Mouse (Mus musculus) right cerebral cortex, postnatal 4 days (tissue): ENCODE data around the gene Gstm3.

ENCODE experiments used
- DNase-seq: peaks from one replicate; pipeline ENCODE4 v3.0.0-alpha.2; 2022

The Gstm3 gene

DNA sequence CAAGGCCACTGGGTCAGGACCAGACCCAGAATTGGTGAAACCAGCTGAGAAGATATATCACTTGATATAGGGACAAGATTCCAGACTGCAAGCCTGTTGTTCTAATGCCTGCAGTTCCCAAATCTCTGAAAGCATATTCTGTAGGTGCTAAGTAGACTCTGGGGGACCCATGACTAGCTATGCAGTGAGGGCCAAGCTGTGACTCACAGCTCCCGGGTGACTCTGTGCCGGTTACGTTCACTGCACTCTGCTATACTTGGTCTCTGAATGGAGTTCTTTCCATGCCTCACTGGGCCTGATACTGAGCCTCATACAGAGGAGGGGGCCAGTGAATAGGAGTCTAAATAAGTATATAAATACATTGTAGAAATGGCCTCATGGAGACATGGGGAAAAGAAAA is 41.2 kb downstream of the Gstm3 start:
- no peak for DNase-seq

DNA sequence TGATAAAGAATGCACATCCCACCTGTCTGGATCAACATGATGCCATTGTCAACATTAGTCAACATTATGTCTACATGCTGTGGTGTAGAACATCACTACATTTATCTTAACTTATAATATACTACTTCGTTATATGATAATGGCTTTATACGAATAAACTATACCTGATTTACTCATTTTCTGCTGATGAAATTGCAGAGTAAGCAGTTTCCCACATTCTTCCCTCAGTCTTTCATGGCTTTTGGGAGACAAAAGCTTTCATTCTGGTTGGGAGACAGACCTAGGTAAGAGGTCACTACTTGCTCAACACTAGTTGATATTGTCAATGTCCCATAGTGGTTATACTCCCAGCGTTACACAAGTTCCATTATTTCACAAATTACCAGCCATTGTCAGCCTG is 43.7 kb downstream of the Gstm3 start:
- DNase-seq, result no peak

DNA sequence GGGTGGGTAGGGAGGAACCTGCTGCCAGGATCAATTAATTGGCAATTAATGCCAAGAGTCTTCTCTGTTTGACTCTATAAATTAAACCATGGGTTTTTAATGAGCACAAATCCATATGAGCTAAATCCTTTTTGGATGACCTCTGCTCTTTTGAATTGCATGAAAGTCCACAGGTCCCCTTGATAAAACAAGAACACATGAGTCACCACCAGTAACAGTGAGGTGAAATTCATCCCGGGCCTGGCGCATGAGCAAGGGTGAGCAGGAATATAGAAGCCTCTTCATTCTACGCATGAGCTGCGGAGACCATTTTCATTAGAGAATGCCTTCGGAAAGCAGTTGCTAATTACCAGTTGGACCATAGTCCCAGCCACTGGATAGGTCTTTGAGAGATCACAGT is 48.7 kb downstream of the Gstm3 start:
- DNase-seq, result no peak

DNA sequence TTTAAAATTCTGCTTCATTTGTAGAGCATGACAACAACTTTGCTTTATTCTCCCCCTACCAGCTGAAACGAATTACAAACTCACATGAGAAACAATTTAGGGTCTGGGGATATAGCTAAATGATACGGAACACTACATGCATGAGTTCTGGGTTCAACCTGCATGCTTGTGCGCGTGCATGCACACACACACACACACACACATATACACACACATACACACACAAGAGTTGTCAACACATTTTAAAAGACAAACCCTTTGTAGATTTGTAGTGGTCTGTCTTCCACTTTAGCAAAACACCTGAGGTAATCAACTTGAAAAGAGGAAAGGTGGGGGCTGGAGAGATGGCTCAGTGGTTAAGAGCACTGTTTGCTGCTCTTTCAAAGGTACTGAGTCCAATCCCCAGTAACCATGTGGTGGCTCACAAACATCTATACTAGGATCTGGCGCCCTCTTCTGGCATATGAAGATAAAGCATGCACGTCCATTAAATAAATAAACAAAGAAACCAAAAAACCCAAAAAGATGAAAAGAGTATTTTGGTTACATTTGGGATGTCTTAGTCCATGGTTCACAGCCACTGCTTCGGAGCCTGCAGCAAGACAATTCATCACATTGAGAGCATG is 51.2 kb downstream of the Gstm3 start:
- peak; percentile 66 for DNase-seq

DNA sequence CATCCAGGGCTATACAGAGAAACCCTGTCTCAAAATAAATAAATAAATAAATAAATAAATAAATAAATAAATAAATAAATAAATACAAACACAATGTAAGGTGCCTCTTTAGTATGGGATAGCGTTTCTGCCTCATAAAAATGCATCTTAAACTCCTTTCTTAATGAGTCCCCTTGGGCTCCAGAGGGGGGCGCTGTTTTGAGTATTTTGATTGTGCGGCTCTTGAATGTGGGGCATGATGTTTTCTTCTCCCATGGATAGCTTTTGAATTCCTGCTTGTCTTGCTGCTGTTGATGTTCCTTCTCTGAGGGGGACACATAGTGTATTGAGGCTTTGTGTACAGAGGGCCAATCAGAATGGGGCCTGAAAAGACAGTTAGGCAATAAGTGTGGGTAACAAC is 52.0 kb downstream of the Gstm3 start:
- DNase-seq, result no peak

DNA sequence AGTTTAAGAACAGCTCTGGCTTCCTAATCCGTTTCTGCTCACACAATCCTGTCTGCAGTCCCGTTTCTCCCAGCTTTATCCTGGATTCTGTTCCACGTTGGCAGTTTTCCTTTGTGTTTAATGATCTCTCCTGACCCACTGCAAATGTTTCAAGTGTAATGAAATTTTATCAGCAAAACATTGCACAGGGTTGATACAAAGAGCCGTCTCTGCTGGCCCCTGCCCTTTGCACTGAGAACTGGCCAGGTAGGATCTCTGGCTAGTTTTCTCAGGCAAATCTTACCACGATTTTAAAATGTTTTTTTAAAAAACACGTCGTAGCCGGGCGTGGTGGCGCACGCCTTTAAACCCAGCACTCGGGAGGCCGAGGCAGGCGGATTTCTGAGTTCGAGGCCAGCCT is 52.4 kb downstream of the Gstm3 start:
- no peak for DNase-seq
